8 mouse cellular contexts compared by ENCODE assay signal in the genomic region with DNA sequence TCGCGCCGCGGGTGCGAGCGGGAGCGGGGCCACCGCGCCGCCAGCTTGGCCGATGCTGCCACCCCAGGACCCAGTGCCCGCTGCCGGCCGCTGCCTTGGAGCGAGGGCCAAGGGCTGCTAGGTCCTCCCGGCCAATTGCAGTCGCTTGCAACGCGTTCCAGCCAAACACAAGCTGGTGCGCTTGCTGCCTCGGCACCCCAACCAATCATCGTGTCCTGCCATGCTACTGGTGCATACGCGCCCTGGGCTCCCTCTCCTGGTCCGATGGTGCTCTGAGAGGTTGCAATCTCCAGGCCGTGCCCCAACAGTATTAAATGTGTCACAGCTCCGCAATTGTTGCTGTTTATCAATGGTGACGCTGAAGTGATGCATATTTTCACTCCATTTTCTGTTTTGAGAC. TPM values are rescaled to one million over a fixed set of nuclear protein-coding genes. Genes with fewer than 3 reads are reported as not detected.
DNase-seq lines count a peak whose midpoint lies in the region; ATAC-seq lines count a peak whose summit lies in the region.

No protein-coding gene starts in this region.

- H3K36me3 ChIP-seq in hindbrain, embryonic 15.5 days, result no peaks in the 10 kb centered on the region

- peak; percentile 82 for DNase-seq in T-cell, adult 2 months (ENCODE audit: low spot score)
- DNase-seq in cerebellum, postnatal 36 days, result peak; percentile 95 to 96
- DNase-seq in frontal cortex, postnatal 36 days (ENCODE audit: low spot score in 2 of 2), result peak; percentile 87 to 92
- DNase-seq in left cerebral cortex, adult 11 months (ENCODE audit: low spot score), result peak; percentile 89
- peak; percentile 97 for DNase-seq in lung, postnatal 36 days
- DNase-seq in retina, postnatal 1 day, result peak; percentile 95
- DNase-seq in thymus, postnatal 4 days, result peak; percentile 89

- peaks cover 38% of the 10 kb centered on the region for H3K27me3 ChIP-seq in hindbrain, embryonic 15.5 days

- peaks cover 14% of the 10 kb centered on the region for H3K4me1 ChIP-seq in hindbrain, embryonic 15.5 days (replicated peaks)

- WGBS in hindbrain, embryonic 15.5 days, result under 1% methylated on average over 23 of the region's 28 CpGs

- peak; percentile 97 for ATAC-seq in hindbrain, embryonic 15.5 days (ENCODE audit: low FRiP score, low read depth)

- peak overlapping the region; percentile 52 for H3K9ac ChIP-seq in hindbrain, embryonic 15.5 days

- peak overlapping the region; percentile 84 for H3K4me3 ChIP-seq in hindbrain, embryonic 15.5 days

- peak overlapping the region; percentile 64; the same call in 1 of the 2 replicates for H3K27ac ChIP-seq in hindbrain, embryonic 15.5 days (replicated peaks)

- peak overlapping the region; percentile 95 for H3K4me2 ChIP-seq in hindbrain, embryonic 15.5 days

- no peaks in the 10 kb centered on the region for H3K9me3 ChIP-seq in hindbrain, embryonic 15.5 days

RNA-seq across cellular contexts. Expression of gene Cldn9, which starts 16.3 kb away (rescaled TPM):
- polyA plus RNA-seq in hindbrain, embryonic 15.5 days (2015; fragmentation: Nextera tagmentation; extraction: Ambion mirVana), result 1.2 and 1.8 TPM in 2 replicates

RNA-seq across cellular contexts. Expression of gene Cldn6, which starts 21.0 kb away (rescaled TPM):
- 0.38 and 0.66 TPM in 2 replicates for polyA plus RNA-seq in hindbrain, embryonic 15.5 days (2015; fragmentation: Nextera tagmentation; extraction: Ambion mirVana)

RNA-seq across cellular contexts. Expression of gene 1520401A03Rik, which starts 22.5 kb away (rescaled TPM):
- 0.13 and 0.41 TPM in 2 replicates for polyA plus RNA-seq in hindbrain, embryonic 15.5 days (2015; fragmentation: Nextera tagmentation; extraction: Ambion mirVana)

RNA-seq across cellular contexts. Expression of gene Tnfrsf12a, which starts 22.8 kb away (rescaled TPM):
- 3.3 and 5.3 TPM in 2 replicates for polyA plus RNA-seq in hindbrain, embryonic 15.5 days (2015; fragmentation: Nextera tagmentation; extraction: Ambion mirVana)

RNA-seq across cellular contexts. Expression of gene Pkmyt1, which starts 26.1 kb away (rescaled TPM):
- 19.8 and 21.8 TPM in 2 replicates for polyA plus RNA-seq in hindbrain, embryonic 15.5 days (2015; fragmentation: Nextera tagmentation; extraction: Ambion mirVana)

Comparison
In these comparisons a context has a peak if more than half of its experiments do, and no peak if none do; other contexts are left out.
1. Peak in every context shown above with its lines: DNase-seq, ATAC-seq, H3K4me3 ChIP-seq and H3K27ac ChIP-seq.